8 mouse cellular contexts compared by ENCODE assay signal in the genomic region with DNA sequence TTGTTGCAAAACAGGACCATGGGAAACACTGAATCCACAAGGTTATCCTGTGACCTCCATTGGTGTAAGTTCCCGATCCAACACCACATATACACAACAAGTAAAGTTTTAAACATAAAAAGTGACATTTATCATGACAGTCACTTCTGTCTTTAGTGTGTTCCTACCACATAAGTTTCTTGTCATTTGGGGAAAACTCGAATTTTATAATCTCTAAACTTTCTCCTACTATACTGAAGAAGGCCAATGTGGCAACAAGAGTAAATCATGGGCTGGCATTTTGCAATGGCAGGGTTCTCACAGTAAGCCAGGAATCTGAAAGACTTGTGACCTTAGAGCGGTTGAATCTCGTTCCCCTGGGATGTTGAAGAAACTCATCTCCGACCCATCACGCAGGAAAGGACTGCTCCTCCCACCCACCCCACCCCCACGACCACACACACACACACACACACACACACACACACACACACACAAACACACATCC. TPM values are rescaled to one million over a fixed set of nuclear protein-coding genes. Genes with fewer than 3 reads are reported as not detected.
DNase-seq lines count a peak whose midpoint lies in the region; ATAC-seq and TF ChIP-seq lines count a peak whose summit lies in the region.

No protein-coding gene starts in this region.

- TF ChIP-seq CTCF in thymus, adult 2 months (IDR thresholded peaks at IDR 0.05; ENCODE audit: borderline replicate concordance, control insufficient read depth, extremely low read depth, insufficient read depth, low read length, poor library complexity), result no peak

- H3K36me3 ChIP-seq in thymus, adult 2 months (ENCODE audit: control insufficient read depth, insufficient read depth, low read length), result peaks cover 2% of the 10 kb centered on the region
- peaks cover 21% of the 10 kb centered on the region for H3K36me3 ChIP-seq in liver, embryonic 13.5 days

- DNase-seq in embryo, embryonic 10 days (ENCODE audit: low spot score), result peak; percentile 15
- DNase-seq in embryo, embryonic 11 days, result no peak
- no peak for DNase-seq in thymus, adult 2 months
- DNase-seq in thymus, postnatal 36 days, result no peak
- DNase-seq in liver, embryonic 13.5 days, result no peak
- no peak for DNase-seq in ovary, postnatal 10 days (ENCODE audit: low spot score)
- DNase-seq in thymus, postnatal 10 days (ENCODE audit: low spot score in 2 of 2), result no peak
- no peak for DNase-seq in layer of hippocampus, postnatal 25 days (ENCODE audit: extremely low spot score in 1 of 2, low spot score in 1 of 2)

- H3K27me3 ChIP-seq in thymus, adult 2 months (ENCODE audit: control insufficient read depth, insufficient read depth, low read length), result no peaks in the 10 kb centered on the region
- no peaks in the 10 kb centered on the region for H3K27me3 ChIP-seq in liver, embryonic 13.5 days

- H3K9me3 ChIP-seq in liver, embryonic 13.5 days (replicated peaks), result no peaks in the 10 kb centered on the region

- H3K27ac ChIP-seq in thymus, adult 2 months (ENCODE audit: control insufficient read depth, insufficient read depth, low read length), result no peak overlapping the region
- no peak overlapping the region for H3K27ac ChIP-seq in liver, embryonic 13.5 days

- H3K9ac ChIP-seq in liver, embryonic 13.5 days, result peak overlapping the region; percentile 92

- 32% methylated on average over 7 of the region's 7 CpGs for WGBS in thymus, adult 2 months
- 16% methylated on average over 7 of the region's 7 CpGs for WGBS in liver, embryonic 13.5 days (ENCODE audit: insufficient replicate concordance)

- peak overlapping the region; percentile 84 for H3K4me2 ChIP-seq in liver, embryonic 13.5 days

- no peak for TF ChIP-seq POLR2A in thymus, adult 2 months (IDR thresholded peaks at IDR 0.05; ENCODE audit: control insufficient read depth, extremely low read depth, insufficient read depth, low read length, poor library complexity)

- peaks cover 5% of the 10 kb centered on the region for H3K4me1 ChIP-seq in thymus, adult 2 months (replicated peaks; ENCODE audit: control insufficient read depth, insufficient read depth, low read length)
- peaks cover 23% of the 10 kb centered on the region for H3K4me1 ChIP-seq in liver, embryonic 13.5 days (replicated peaks)

- peak overlapping the region; percentile 94 for H3K4me3 ChIP-seq in thymus, adult 2 months (ENCODE audit: control insufficient read depth, insufficient read depth, low read length)
- H3K4me3 ChIP-seq in liver, embryonic 13.5 days (replicated peaks), result peak overlapping the region; percentile 96

- ATAC-seq in liver, embryonic 13.5 days (ENCODE audit: low read depth), result no peak

RNA-seq across cellular contexts. Expression of gene Ginm1, which starts 12.8 kb away (rescaled TPM):
- polyA plus RNA-seq in thymus, adult 2 months (2012; rRNA removed), result 20.2 and 23.7 TPM in 2 replicates
- polyA plus RNA-seq in liver, embryonic 13.5 days (2015; fragmentation: Nextera tagmentation; extraction: Ambion mirVana), result 31.7 and 36.3 TPM in 2 replicates
- 10 to 100 TPM; 18.8 to 20.6 TPM for total RNA-seq in layer of hippocampus, postnatal 25 days (2021)

RNA-seq across cellular contexts. Expression of gene Ppil4, which starts 12.9 kb away (rescaled TPM):
- 11.4 and 13.4 TPM in 2 replicates for polyA plus RNA-seq in thymus, adult 2 months (2012; rRNA removed)
- 26.0 and 29.8 TPM in 2 replicates for polyA plus RNA-seq in liver, embryonic 13.5 days (2015; fragmentation: Nextera tagmentation; extraction: Ambion mirVana)
- total RNA-seq in layer of hippocampus, postnatal 25 days (2021), result 10 to 100 TPM; 31.9 to 32.1 TPM

RNA-seq across cellular contexts. Expression of gene Zc3h12d, which starts 52.5 kb away (rescaled TPM):
- 5.6 and 6.7 TPM in 2 replicates for polyA plus RNA-seq in thymus, adult 2 months (2012; rRNA removed)
- 0.22 and 0.23 TPM in 2 replicates for polyA plus RNA-seq in liver, embryonic 13.5 days (2015; fragmentation: Nextera tagmentation; extraction: Ambion mirVana)
- under 1 TPM; 0.10 to 0.12 TPM for total RNA-seq in layer of hippocampus, postnatal 25 days (2021)

RNA-seq across cellular contexts. Expression of gene Katna1, which starts 54.0 kb away (rescaled TPM):
- polyA plus RNA-seq in thymus, adult 2 months (2012; rRNA removed), result 5.4 and 8.0 TPM in 2 replicates
- 33.9 and 43.6 TPM in 2 replicates for polyA plus RNA-seq in liver, embryonic 13.5 days (2015; fragmentation: Nextera tagmentation; extraction: Ambion mirVana)
- 10 to 100 TPM; 13.4 to 16.1 TPM for total RNA-seq in layer of hippocampus, postnatal 25 days (2021)
